Mouse (Mus musculus) hindbrain, embryonic 10.5 days (tissue): Measurements from ENCODE around the gene AC140267.1. TPM values are rescaled to one million over a fixed set of nuclear protein-coding genes. Genes with fewer than 3 reads are reported as not detected.

ENCODE experiments used
- DNase-seq: peaks from one replicate; pipeline ENCODE4 v3.0.0-alpha.2; 2017; ENCODE audit warnings: low spot score
- H3K27ac ChIP-seq: fragments of 300-500 bp; sonication (generic); 2 replicates; pipeline ENCODE4 v1.5.1; 2016; ENCODE audit warnings: mild to moderate bottlenecking, moderate library complexity
- H3K27me3 ChIP-seq: fragments of 300-500 bp; sonication (generic); 2 replicates; pipeline ENCODE4 v1.6.1; 2016; ENCODE audit warnings: mild to moderate bottlenecking; ENCODE audit not compliant: poor library complexity, insufficient read depth, severe bottlenecking
- H3K36me3 ChIP-seq: fragments of 300-500 bp; sonication (generic); 2 replicates; pipeline ENCODE4 v1.6.1; 2016; ENCODE audit warnings: mild to moderate bottlenecking, moderate library complexity
- H3K4me1 ChIP-seq: fragments of 300-500 bp; sonication (generic); replicated peaks from 2 replicates; pipeline ENCODE4 v1.6.1; 2016; ENCODE audit warnings: mild to moderate bottlenecking
- H3K4me3 ChIP-seq: fragments of 300-500 bp; sonication (generic); 2 replicates; pipeline ENCODE4 v1.5.1; 2016; ENCODE audit warnings: mild to moderate bottlenecking, moderate library complexity
- H3K9me3 ChIP-seq: fragments of 300-500 bp; sonication (generic); 2 replicates; pipeline ENCODE4 v1.6.1; 2016; ENCODE audit warnings: mild to moderate bottlenecking, moderate library complexity
- WGBS: fragments of 180-500 bp; shearing (Covaris S2); methylation state at CpG from one replicate; pipeline ENCODE4 v1.1.7; 2016; 5-methylcytosine and 5-hydroxymethylcytosine counted together
- polyA plus RNA-seq: library from polyadenylated mRNA; unstranded; fragments of >200 nt; fragmentation: Nextera tagmentation; extraction: Ambion mirVana; gene quantifications from 2 replicates; pipeline ENCODE4 v1.2.1, GENCODE M21; 2016

Gene AC140267.1
- polyA plus RNA-seq, 1 experiment from 2014 or later: not detected

- Histone ChIP-seq H3K4me3 (no peak overlapping the region), H3K27ac (no peak overlapping the region), H3K27me3 (peaks cover 46% of the 10 kb centered on the region), H3K9me3 (no peaks in the 10 kb centered on the region), H3K36me3 (no peaks in the 10 kb centered on the region), H3K4me1 (peaks cover 10% of the 10 kb centered on the region)
- no peak for DNase-seq
- 89% methylated on average over 2 of the region's 2 CpGs for WGBS
Measured at GRCm38 (mm10) chr15:80279053-80279452, 43.4 kb downstream of the AC140267.1 start.

- Histone ChIP-seq H3K4me3 (no peak overlapping the region), H3K27ac (peak overlapping the region; percentile 56; the same call in 1 of the 2 replicates), H3K9me3 (no peaks in the 10 kb centered on the region), H3K36me3 (no peaks in the 10 kb centered on the region), H3K27me3 (peaks cover 62% of the 10 kb centered on the region), H3K4me1 (peaks cover 10% of the 10 kb centered on the region)
- peak; percentile 72 for DNase-seq
- 20% methylated on average over 6 of the region's 6 CpGs for WGBS
Measured at GRCm38 (mm10) chr15:80280646-80281045, 45.0 kb downstream of the AC140267.1 start.

Other genes starting within 250 kb of the AC140267.1 start
- 1.6 and 1.8 TPM in 2 replicates for gene Pdgfb, start 220.9 kb upstream of the AC140267.1 start, polyA plus RNA-seq
- 7.6 and 7.7 TPM in 2 replicates for gene Syngr1, start 144.5 kb upstream of the AC140267.1 start, polyA plus RNA-seq
- 806 and 957 TPM in 2 replicates for gene Rpl3, start 144.0 kb upstream of the AC140267.1 start, polyA plus RNA-seq
- gene Tab1, start 102.7 kb upstream of the AC140267.1 start, polyA plus RNA-seq: 41.3 and 42.8 TPM in 2 replicates
- gene Mgat3, start 62.1 kb upstream of the AC140267.1 start, polyA plus RNA-seq: 6.3 and 8.6 TPM in 2 replicates
- 38.6 and 39.3 TPM in 2 replicates for gene Mief1, start 1.8 kb upstream of the AC140267.1 start, polyA plus RNA-seq
- gene Atf4, start 19.3 kb downstream of the AC140267.1 start, polyA plus RNA-seq: 111 TPM in 2 replicates
- gene Rps19bp1, start 28.5 kb downstream of the AC140267.1 start, polyA plus RNA-seq: 67.4 TPM in 2 replicates
- 0.01 and 0.04 TPM in 2 replicates for gene Cacna1i, start 51.4 kb downstream of the AC140267.1 start, polyA plus RNA-seq